Mouse (Mus musculus): ENCODE measurements around the gene Ddx54. TPM values are rescaled to one million over a fixed set of nuclear protein-coding genes. Genes with fewer than 3 reads are reported as not detected.

Gene Ddx54
- polyA plus RNA-seq, 1 experiment from 2014 or later, result 52.2 TPM

DNA sequence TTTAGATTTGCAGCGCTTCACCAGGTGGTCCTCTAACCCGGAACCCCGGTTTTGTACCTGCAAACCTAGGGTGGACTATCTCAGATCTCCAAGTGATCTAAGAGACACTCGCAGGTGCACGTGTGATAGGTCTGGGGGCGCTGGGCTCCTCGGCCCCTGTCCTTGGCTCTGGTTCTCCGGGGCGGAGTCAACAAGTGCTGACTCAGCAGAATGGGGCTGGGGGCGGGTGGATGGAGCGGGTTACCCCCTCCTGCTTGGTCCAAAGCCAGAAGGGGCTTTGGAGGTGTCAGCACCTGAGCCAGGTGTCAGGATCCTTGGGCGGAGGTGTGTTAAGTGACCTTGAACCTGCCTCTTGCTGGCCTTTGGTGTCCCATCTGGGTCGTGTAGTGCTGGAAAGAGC is 37.4 kb downstream of the Ddx54 start:
- no peak for ATAC-seq (replicated peaks; ENCODE audit: low FRiP score)

GRCm38 (mm10) chr5:120651230-120651629 is 38.7 kb downstream of the Ddx54 start:
- H3K9me3 ChIP-seq (replicated peaks), result no peaks in the 10 kb centered on the region
- H3K36me3 ChIP-seq, result no peaks in the 10 kb centered on the region
- peaks cover 20% of the 10 kb centered on the region for H3K4me1 ChIP-seq
- no peak overlapping the region for H3K4me2 ChIP-seq
- H3K27ac ChIP-seq, result no peak overlapping the region
- ATAC-seq (replicated peaks; ENCODE audit: low FRiP score), result no peak
- 56% methylated on average over 5 of the region's 5 CpGs for WGBS
- peaks cover 61% of the 10 kb centered on the region for H3K27me3 ChIP-seq
- H3K9ac ChIP-seq, result no peak overlapping the region
- no peak overlapping the region for H3K4me3 ChIP-seq (replicated peaks)

More for the DNA sequence above, 37.4 kb downstream of the Ddx54 start:
- Histone ChIP-seq H3K27me3 (peaks cover 62% of the 10 kb centered on the region), H3K4me1 (peaks cover 20% of the 10 kb centered on the region), H3K4me2 (no peak overlapping the region), H3K9me3 (replicated peaks) (no peaks in the 10 kb centered on the region), H3K4me3 (replicated peaks) (no peak overlapping the region), H3K27ac (no peak overlapping the region), H3K9ac (no peak overlapping the region), H3K36me3 (no peaks in the 10 kb centered on the region)
- WGBS, result 23% methylated on average over 13 of the region's 13 CpGs

- no peak for ATAC-seq (replicated peaks; ENCODE audit: low FRiP score)
- H3K27me3 ChIP-seq, result peaks cover 55% of the 10 kb centered on the region
- H3K4me3 ChIP-seq (replicated peaks), result no peak overlapping the region
- no peak overlapping the region for H3K9ac ChIP-seq
- 80% methylated on average over 28 of the region's 28 CpGs for WGBS
- no peak overlapping the region for H3K4me2 ChIP-seq
- peaks cover 16% of the 10 kb centered on the region for H3K4me1 ChIP-seq
- no peak overlapping the region for H3K27ac ChIP-seq
- H3K36me3 ChIP-seq, result no peaks in the 10 kb centered on the region
- no peaks in the 10 kb centered on the region for H3K9me3 ChIP-seq (replicated peaks)
Measured at GRCm38 (mm10) chr5:120652915-120653701, 40.6 kb downstream of the Ddx54 start.

GRCm38 (mm10) chr5:120653873-120654272 is 41.3 kb downstream of the Ddx54 start:
- H3K4me1 ChIP-seq, result peaks cover 8% of the 10 kb centered on the region
- no peak overlapping the region for H3K4me3 ChIP-seq (replicated peaks)
- ATAC-seq (replicated peaks; ENCODE audit: low FRiP score), result no peak
- H3K27ac ChIP-seq, result no peak overlapping the region
- H3K9me3 ChIP-seq (replicated peaks), result no peaks in the 10 kb centered on the region
- no peak overlapping the region for H3K9ac ChIP-seq
- H3K4me2 ChIP-seq, result no peak overlapping the region
- WGBS, result 85% methylated on average over 2 of the region's 2 CpGs
- H3K27me3 ChIP-seq, result peaks cover 50% of the 10 kb centered on the region
- no peaks in the 10 kb centered on the region for H3K36me3 ChIP-seq

- Histone ChIP-seq H3K9ac (no peak overlapping the region), H3K27ac (no peak overlapping the region), H3K4me1 (no peaks in the 10 kb centered on the region), H3K36me3 (no peaks in the 10 kb centered on the region), H3K4me2 (no peak overlapping the region), H3K4me3 (replicated peaks) (no peak overlapping the region), H3K27me3 (peaks cover 27% of the 10 kb centered on the region), H3K9me3 (replicated peaks) (no peaks in the 10 kb centered on the region)
- WGBS, result 88% methylated on average over 12 of the region's 12 CpGs
- no peak for ATAC-seq (replicated peaks; ENCODE audit: low FRiP score)
Measured at GRCm38 (mm10) chr5:120656281-120656751, 43.8 kb downstream of the Ddx54 start.

DNA sequence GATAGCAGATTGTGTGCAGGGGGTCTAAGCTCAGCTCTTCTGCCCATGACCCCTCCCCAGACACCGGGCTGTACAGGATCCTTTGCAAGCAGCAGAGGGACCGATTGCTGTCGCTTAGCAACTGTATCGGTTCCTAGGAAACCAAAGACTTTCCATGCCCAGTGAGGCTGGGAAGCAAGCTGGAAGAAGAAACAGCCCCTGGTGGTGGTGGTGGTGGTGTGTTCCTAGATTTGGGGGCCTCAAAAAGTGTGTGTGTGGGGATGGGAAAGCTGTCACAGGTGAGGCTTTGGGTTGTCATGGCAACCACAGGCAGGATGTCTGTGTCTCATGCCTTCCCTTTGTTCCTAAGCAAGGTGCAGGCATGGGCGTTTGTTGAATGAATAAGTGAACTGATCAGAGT is 48.3 kb downstream of the Ddx54 start:
- H3K4me1 ChIP-seq, result no peaks in the 10 kb centered on the region
- WGBS, result 55% methylated on average over 5 of the region's 5 CpGs
- no peak for ATAC-seq (replicated peaks; ENCODE audit: low FRiP score)
- no peak overlapping the region for H3K9ac ChIP-seq
- H3K4me3 ChIP-seq (replicated peaks), result no peak overlapping the region
- H3K27ac ChIP-seq, result no peak overlapping the region
- no peaks in the 10 kb centered on the region for H3K36me3 ChIP-seq
- no peaks in the 10 kb centered on the region for H3K9me3 ChIP-seq (replicated peaks)
- peaks cover 20% of the 10 kb centered on the region; the same call in 1 of the 2 replicates for H3K27me3 ChIP-seq
- H3K4me2 ChIP-seq, result no peak overlapping the region

GRCm38 (mm10) chr5:120664888-120665287 is 52.3 kb downstream of the Ddx54 start:
- Histone ChIP-seq H3K9ac (no peak overlapping the region), H3K27ac (no peak overlapping the region), H3K4me2 (no peak overlapping the region), H3K9me3 (replicated peaks) (no peaks in the 10 kb centered on the region), H3K36me3 (no peaks in the 10 kb centered on the region), H3K4me3 (replicated peaks) (no peak overlapping the region), H3K27me3 (peaks cover 16% of the 10 kb centered on the region; the same call in 1 of the 2 replicates), H3K4me1 (peaks cover 3% of the 10 kb centered on the region; the same call in 1 of the 2 replicates)
- ATAC-seq (replicated peaks; ENCODE audit: low FRiP score), result no peak
- 64% methylated on average over 2 of the region's 2 CpGs for WGBS

- peaks cover 17% of the 10 kb centered on the region; the same call in 1 of the 2 replicates for H3K27me3 ChIP-seq
- WGBS, result 70% methylated on average over 7 of the region's 7 CpGs
- H3K9me3 ChIP-seq (replicated peaks), result no peaks in the 10 kb centered on the region
- H3K36me3 ChIP-seq, result no peaks in the 10 kb centered on the region
- H3K4me2 ChIP-seq, result no peak overlapping the region
- no peak overlapping the region for H3K9ac ChIP-seq
- H3K4me3 ChIP-seq (replicated peaks), result no peak overlapping the region
- no peak overlapping the region for H3K27ac ChIP-seq
- ATAC-seq (replicated peaks; ENCODE audit: low FRiP score), result no peak
- H3K4me1 ChIP-seq, result peaks cover 3% of the 10 kb centered on the region; the same call in 1 of the 2 replicates
Measured at GRCm38 (mm10) chr5:120668761-120669160, 56.2 kb downstream of the Ddx54 start.

- H3K9me3 ChIP-seq (replicated peaks), result no peaks in the 10 kb centered on the region
- no peak for ATAC-seq (replicated peaks; ENCODE audit: low FRiP score)
- H3K27me3 ChIP-seq, result peaks cover 11% of the 10 kb centered on the region; the same call in 1 of the 2 replicates
- no peak overlapping the region for H3K4me3 ChIP-seq (replicated peaks)
- no peak overlapping the region for H3K9ac ChIP-seq
- H3K4me2 ChIP-seq, result no peak overlapping the region
- H3K4me1 ChIP-seq, result peaks cover 13% of the 10 kb centered on the region
- H3K27ac ChIP-seq, result no peak overlapping the region
- H3K36me3 ChIP-seq, result no peaks in the 10 kb centered on the region
- 89% methylated on average over 7 of the region's 7 CpGs for WGBS
Measured at GRCm38 (mm10) chr5:120670132-120670531, 57.6 kb downstream of the Ddx54 start.

- Histone ChIP-seq H3K27me3 (0 out of 2 replicates have a peak, but pooled peaks cover 8% of the 10 kb centered on the region), H3K4me2 (no peak overlapping the region), H3K4me3 (replicated peaks) (no peak overlapping the region), H3K9ac (no peak overlapping the region), H3K27ac (no peak overlapping the region), H3K36me3 (no peaks in the 10 kb centered on the region), H3K9me3 (replicated peaks) (no peaks in the 10 kb centered on the region), H3K4me1 (peaks cover 11% of the 10 kb centered on the region)
- ATAC-seq (replicated peaks; ENCODE audit: low FRiP score), result no peak
- 77% methylated on average over 3 of the region's 3 CpGs for WGBS
Measured at GRCm38 (mm10) chr5:120671865-120672264, 59.3 kb downstream of the Ddx54 start.

- Histone ChIP-seq H3K27me3 (0 out of 2 replicates have a peak, but pooled peaks cover 8% of the 10 kb centered on the region), H3K9ac (no peak overlapping the region), H3K4me3 (replicated peaks) (no peak overlapping the region), H3K9me3 (replicated peaks) (no peaks in the 10 kb centered on the region), H3K4me1 (peaks cover 11% of the 10 kb centered on the region), H3K27ac (no peak overlapping the region), H3K36me3 (no peaks in the 10 kb centered on the region), H3K4me2 (no peak overlapping the region)
- WGBS, result 5% methylated on average over 12 of the region's 12 CpGs
- ATAC-seq (replicated peaks; ENCODE audit: low FRiP score), result no peak
Measured at GRCm38 (mm10) chr5:120673626-120674025, 61.1 kb downstream of the Ddx54 start.

GRCm38 (mm10) chr5:120674229-120675145 is 61.9 kb downstream of the Ddx54 start:
- Histone ChIP-seq H3K4me3 (replicated peaks) (no peak overlapping the region), H3K9me3 (replicated peaks) (no peaks in the 10 kb centered on the region), H3K27me3 (0 out of 2 replicates have a peak, but pooled peaks cover 8% of the 10 kb centered on the region), H3K4me2 (peak overlapping the region; percentile 28; the same call in 1 of the 2 replicates), H3K4me1 (peaks cover 15% of the 10 kb centered on the region), H3K36me3 (no peaks in the 10 kb centered on the region), H3K27ac (no peak overlapping the region), H3K9ac (no peak overlapping the region)
- ATAC-seq (replicated peaks; ENCODE audit: low FRiP score), result peak; percentile 34; the same call in 1 of the 2 replicates
- WGBS, result 30% methylated on average over 21 of the region's 21 CpGs

All from kidney, embryonic 15.5 days (tissue).